ENCODE assay signal across 10 mouse cellular contexts in genomic region chr10:40416944-40417343, GRCm38 (mm10).
DNase-seq lines count a peak whose midpoint lies in the region; ATAC-seq lines count a peak whose summit lies in the region.
"Had no signal": no experiment of that assay in that cellular context is flagged by ENCODE, and none has a peak within 500 bp of the region (broad histone marks: within the 10 kb centered on the region; RNA-seq: fewer than 3 reads in every experiment).

No protein-coding gene starts in this region.

- no peak for DNase-seq in hindbrain, embryonic 10.5 days (ENCODE audit: low spot score)
- peak; percentile 88 for DNase-seq in adrenal gland, adult 2 months
- peak; percentile 64 to 78 for DNase-seq in frontal cortex, adult 2 months (ENCODE audit: extremely low spot score in 1 of 2, low spot score in 1 of 2)
- peak; percentile 28 for DNase-seq in layer of hippocampus, adult 9-11 months
- peak; percentile 77 to 85 for DNase-seq in right cerebral cortex, postnatal 10 days (ENCODE audit: low spot score in 2 of 2)
- no peak for DNase-seq in embryo, embryonic 11 days
- no peak for DNase-seq in forebrain, embryonic 10.5 days (ENCODE audit: extremely low spot score, low spot score)

- no peaks in the 10 kb centered on the region for H3K9me3 ChIP-seq in hindbrain, embryonic 16.5 days (ENCODE audit: control insufficient read depth, low read length)
- H3K9me3 ChIP-seq in hindbrain, embryonic 10.5 days, result no peaks in the 10 kb centered on the region
- H3K9me3 ChIP-seq in forebrain, embryonic 10.5 days, result no peaks in the 10 kb centered on the region
- H3K9me3 ChIP-seq: embryonic facial prominence, embryonic 13.5 days; lung, embryonic 15.5 days had no signal

- no peaks in the 10 kb centered on the region for H3K27me3 ChIP-seq in hindbrain, embryonic 16.5 days (replicated peaks; ENCODE audit: control insufficient read depth, insufficient read depth, low read length)
- no peaks in the 10 kb centered on the region for H3K27me3 ChIP-seq in hindbrain, embryonic 10.5 days (ENCODE audit: insufficient read depth, poor library complexity, severe bottlenecking)
- H3K27me3 ChIP-seq in forebrain, embryonic 10.5 days (ENCODE audit: poor library complexity, severe bottlenecking), result no peaks in the 10 kb centered on the region
- H3K27me3 ChIP-seq: embryonic facial prominence, embryonic 13.5 days; lung, embryonic 15.5 days had no signal

- no peaks in the 10 kb centered on the region for H3K4me1 ChIP-seq in hindbrain, embryonic 16.5 days (ENCODE audit: control insufficient read depth, insufficient read depth, low read depth, low read length)
- H3K4me1 ChIP-seq in hindbrain, embryonic 10.5 days (replicated peaks), result 0 out of 2 replicates have a peak, but pooled peaks cover 4% of the 10 kb centered on the region
- H3K4me1 ChIP-seq in forebrain, embryonic 10.5 days, result peaks cover 4% of the 10 kb centered on the region; the same call in 1 of the 2 replicates

- no peaks in the 10 kb centered on the region for H3K36me3 ChIP-seq in hindbrain, embryonic 16.5 days (ENCODE audit: control insufficient read depth, insufficient read depth, low read length)
- H3K36me3 ChIP-seq in hindbrain, embryonic 10.5 days, result no peaks in the 10 kb centered on the region
- H3K36me3 ChIP-seq in forebrain, embryonic 10.5 days (replicated peaks), result no peaks in the 10 kb centered on the region
- H3K36me3 ChIP-seq: embryonic facial prominence, embryonic 13.5 days; lung, embryonic 15.5 days had no signal

- WGBS in hindbrain, embryonic 16.5 days, result 50% methylated on average over 7 of the region's 7 CpGs
- WGBS in hindbrain, embryonic 10.5 days, result 90% methylated on average over 7 of the region's 7 CpGs
- 85% methylated on average over 7 of the region's 7 CpGs for WGBS in forebrain, embryonic 10.5 days

- ATAC-seq in hindbrain, embryonic 16.5 days, result peak; percentile 30; the same call in 1 of the 2 replicates

- no peak overlapping the region for H3K27ac ChIP-seq in hindbrain, embryonic 16.5 days (ENCODE audit: low read depth, low read length)
- no peak overlapping the region for H3K27ac ChIP-seq in hindbrain, embryonic 10.5 days
- no peak overlapping the region for H3K27ac ChIP-seq in forebrain, embryonic 10.5 days
- H3K27ac ChIP-seq: embryonic facial prominence, embryonic 13.5 days; lung, embryonic 15.5 days had no signal

- no peak overlapping the region for H3K9ac ChIP-seq in hindbrain, embryonic 16.5 days (ENCODE audit: low read depth, low read length)
- H3K9ac ChIP-seq: embryonic facial prominence, embryonic 13.5 days; lung, embryonic 15.5 days had no signal

- H3K4me3 ChIP-seq in hindbrain, embryonic 16.5 days (ENCODE audit: low read length), result no peak overlapping the region
- H3K4me3 ChIP-seq in hindbrain, embryonic 10.5 days, result no peak overlapping the region
- H3K4me3 ChIP-seq in forebrain, embryonic 10.5 days, result no peak overlapping the region
- H3K4me3 ChIP-seq: embryonic facial prominence, embryonic 13.5 days; lung, embryonic 15.5 days had no signal

- no peak overlapping the region for H3K4me2 ChIP-seq in hindbrain, embryonic 16.5 days (ENCODE audit: low read length)
- H3K4me2 ChIP-seq: embryonic facial prominence, embryonic 13.5 days; lung, embryonic 15.5 days had no signal

Comparison
In these comparisons a context has a peak if more than half of its experiments do, and no peak if none do; other contexts are left out.
1. DNase-seq: peak in adrenal gland, adult 2 months (single experiment), frontal cortex, adult 2 months (2 of 2), layer of hippocampus, adult 9-11 months (single experiment) and right cerebral cortex, postnatal 10 days (2 of 2); none in hindbrain, embryonic 10.5 days (single experiment), embryo, embryonic 11 days (single experiment) and forebrain, embryonic 10.5 days (single experiment).